Comparison of ENCODE assay signal across 8 mouse cellular contexts in the genomic region with DNA sequence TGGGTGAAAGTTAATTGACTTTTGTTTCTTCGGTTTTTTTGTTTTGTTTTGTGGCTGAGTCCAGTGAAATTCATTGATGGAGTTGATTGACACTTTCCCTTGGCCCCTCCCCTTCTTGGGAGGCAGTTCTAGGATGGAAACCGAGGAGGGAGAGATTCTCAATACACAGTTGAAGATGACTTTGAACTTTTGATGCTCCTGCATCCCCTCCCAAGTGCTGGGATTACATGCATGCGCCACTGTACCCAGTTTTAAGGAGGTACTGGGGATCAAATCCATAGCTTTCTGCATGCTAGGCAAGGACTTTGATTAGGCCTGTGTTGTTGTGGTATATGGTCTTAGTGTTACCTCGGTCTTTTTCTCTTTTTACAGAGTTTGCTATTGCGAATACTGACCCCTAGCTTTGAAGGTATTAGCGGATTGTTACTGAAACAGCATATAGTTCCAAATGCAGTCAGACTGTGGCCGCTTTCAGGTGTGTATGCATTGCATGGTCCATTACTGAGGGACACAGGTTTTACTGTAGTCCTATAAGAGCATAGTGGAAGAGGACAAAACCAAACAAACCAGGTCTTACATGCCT. TPM values are rescaled to one million over a fixed set of nuclear protein-coding genes. Genes with fewer than 3 reads are reported as not detected.
DNase-seq lines count a peak whose midpoint lies in the region; ATAC-seq lines count a peak whose summit lies in the region.

No protein-coding gene starts in this region.

- H3K4me1 ChIP-seq in heart, embryonic 13.5 days: peaks cover 31% of the 10 kb centered on the region
- H3K4me1 ChIP-seq in forebrain, embryonic 10.5 days: peaks cover 26% of the 10 kb centered on the region
- H3K4me1 ChIP-seq in liver, embryonic 12.5 days: peaks cover 32% of the 10 kb centered on the region

- intact Hi-C loops in heart, postnatal 10 days (cut with DNase I): loop anchor here (5.0 kb wide), 1 partner anchor 229 kb away; no protein-coding TSS in a partner anchor

- peak overlapping the region; percentile 97 for H3K9ac ChIP-seq in heart, embryonic 13.5 days
- H3K9ac ChIP-seq in liver, embryonic 12.5 days: peak overlapping the region; percentile 90

- 31% methylated on average over 7 of the region's 7 CpGs for WGBS in heart, embryonic 13.5 days
- 41% methylated on average over 7 of the region's 7 CpGs for WGBS in forebrain, embryonic 10.5 days
- WGBS in liver, embryonic 12.5 days (ENCODE audit: insufficient replicate concordance): 34% methylated on average over 7 of the region's 7 CpGs

- H3K4me3 ChIP-seq in heart, embryonic 13.5 days: peak overlapping the region; percentile 87
- peak overlapping the region; percentile 84 for H3K4me3 ChIP-seq in forebrain, embryonic 10.5 days
- peak overlapping the region; percentile 80 for H3K4me3 ChIP-seq in liver, embryonic 12.5 days

- H3K27ac ChIP-seq in heart, embryonic 13.5 days (replicated peaks): peak overlapping the region; percentile 93
- peak overlapping the region; percentile 99 for H3K27ac ChIP-seq in forebrain, embryonic 10.5 days
- H3K27ac ChIP-seq in liver, embryonic 12.5 days: peak overlapping the region; percentile 92

- no peaks in the 10 kb centered on the region for H3K27me3 ChIP-seq in heart, embryonic 13.5 days (replicated peaks)
- no peaks in the 10 kb centered on the region for H3K27me3 ChIP-seq in forebrain, embryonic 10.5 days (ENCODE audit: poor library complexity, severe bottlenecking)
- H3K27me3 ChIP-seq in liver, embryonic 12.5 days (replicated peaks): no peaks in the 10 kb centered on the region

- no peaks in the 10 kb centered on the region for H3K9me3 ChIP-seq in heart, embryonic 13.5 days
- no peaks in the 10 kb centered on the region for H3K9me3 ChIP-seq in forebrain, embryonic 10.5 days
- no peaks in the 10 kb centered on the region for H3K9me3 ChIP-seq in liver, embryonic 12.5 days (replicated peaks)

- no peak for ATAC-seq in heart, embryonic 13.5 days (ENCODE audit: extremely low read depth, insufficient number of reproducible peaks, low FRiP score, low TSS enrichment)
- no peak for ATAC-seq in liver, embryonic 12.5 days

- DNase-seq in heart, postnatal 10 days: no peak
- DNase-seq in ES-CJ7 (ENCODE audit: low read depth, low spot score): peak; percentile 66
- no peak for DNase-seq in forebrain, embryonic 10.5 days (ENCODE audit: extremely low spot score, low spot score)
- DNase-seq in urinary bladder, adult 2 months (ENCODE audit: low spot score): no peak
- no peak for DNase-seq in cerebellum, adult 9-11 months
- no peak for DNase-seq in urinary bladder, postnatal 25 days (ENCODE audit: low spot score)

- peaks cover 30% of the 10 kb centered on the region for H3K36me3 ChIP-seq in heart, embryonic 13.5 days
- H3K36me3 ChIP-seq in forebrain, embryonic 10.5 days (replicated peaks): peaks cover 37% of the 10 kb centered on the region
- peaks cover 28% of the 10 kb centered on the region for H3K36me3 ChIP-seq in liver, embryonic 12.5 days

- peak overlapping the region; percentile 90 for H3K4me2 ChIP-seq in heart, embryonic 13.5 days
- H3K4me2 ChIP-seq in liver, embryonic 12.5 days: peak overlapping the region; percentile 79

RNA-seq across cellular contexts. Expression of gene Spg7, which starts 3.5 kb away (rescaled TPM):
- 62.2 and 62.7 TPM in 2 replicates for polyA plus RNA-seq in heart, embryonic 13.5 days (2015; fragmentation: Nextera tagmentation; extraction: Ambion mirVana)
- total RNA-seq in heart, postnatal 10 days (2021): 10 to 100 TPM; 72.8 to 80.3 TPM
- 53.9 and 56.8 TPM in 2 replicates for polyA plus RNA-seq in forebrain, embryonic 10.5 days (2016; fragmentation: Nextera tagmentation; extraction: Ambion mirVana)
- polyA plus RNA-seq in liver, embryonic 12.5 days (2016; fragmentation: Nextera tagmentation; extraction: Ambion mirVana): 40.0 TPM in 2 replicates
- 56.0 and 63.5 TPM in 2 replicates for polyA plus RNA-seq in urinary bladder, adult 2 months (2012; rRNA removed)

RNA-seq across cellular contexts. Expression of gene Ankrd11, which starts 24.1 kb away (rescaled TPM):
- 18.8 and 20.3 TPM in 2 replicates for polyA plus RNA-seq in heart, embryonic 13.5 days (2015; fragmentation: Nextera tagmentation; extraction: Ambion mirVana)
- total RNA-seq in heart, postnatal 10 days (2021): 10 to 100 TPM; 83.6 to 84.5 TPM
- 33.4 and 33.8 TPM in 2 replicates for polyA plus RNA-seq in forebrain, embryonic 10.5 days (2016; fragmentation: Nextera tagmentation; extraction: Ambion mirVana)
- 43.9 and 44.0 TPM in 2 replicates for polyA plus RNA-seq in liver, embryonic 12.5 days (2016; fragmentation: Nextera tagmentation; extraction: Ambion mirVana)
- 37.9 and 57.1 TPM in 2 replicates for polyA plus RNA-seq in urinary bladder, adult 2 months (2012; rRNA removed)

RNA-seq across cellular contexts. Expression of gene Rpl13, which starts 36.0 kb away (rescaled TPM):
- polyA plus RNA-seq in heart, embryonic 13.5 days (2015; fragmentation: Nextera tagmentation; extraction: Ambion mirVana): 938 and 957 TPM in 2 replicates
- 100 to 1,000 TPM; 536 to 545 TPM for total RNA-seq in heart, postnatal 10 days (2021)
- 1,382 and 1,410 TPM in 2 replicates for polyA plus RNA-seq in forebrain, embryonic 10.5 days (2016; fragmentation: Nextera tagmentation; extraction: Ambion mirVana)
- 1,452 and 1,476 TPM in 2 replicates for polyA plus RNA-seq in liver, embryonic 12.5 days (2016; fragmentation: Nextera tagmentation; extraction: Ambion mirVana)
- 2,261 and 2,538 TPM in 2 replicates for polyA plus RNA-seq in urinary bladder, adult 2 months (2012; rRNA removed)

RNA-seq across cellular contexts. Expression of gene Cpne7, which starts 51.0 kb away (rescaled TPM):
- polyA plus RNA-seq in heart, embryonic 13.5 days (2015; fragmentation: Nextera tagmentation; extraction: Ambion mirVana): 0.19 and 0.24 TPM in 2 replicates
- total RNA-seq in heart, postnatal 10 days (2021): 1 to 10 TPM in 1 of 2 experiments, under 1 TPM in 1; 0.64 to 1.3 TPM
- polyA plus RNA-seq in forebrain, embryonic 10.5 days (2016; fragmentation: Nextera tagmentation; extraction: Ambion mirVana): 0.94 and 1.3 TPM in 2 replicates
- polyA plus RNA-seq in liver, embryonic 12.5 days (2016; fragmentation: Nextera tagmentation; extraction: Ambion mirVana): 2.8 and 2.9 TPM in 2 replicates
- 4.7 and 4.9 TPM in 2 replicates for polyA plus RNA-seq in urinary bladder, adult 2 months (2012; rRNA removed)
